Mouse (Mus musculus) thymus, adult 2 months (tissue): ENCODE measurements at regions not wholly inside any gene's neighbourhood (a gene's known extent, or its start where the extent isn't known, plus 50 kb on each side); places are given as distances from the start of the nearest gene placed in this dataset.

Experiments used
- CTCF ChIP-seq: fragments of 200-500 bp; IDR thresholded peaks from 2 replicates; pipeline ENCODE4 v1.5.1; 2012; ENCODE audit warnings: mild to moderate bottlenecking, control low read depth, low read length, moderate library complexity, borderline replicate concordance; ENCODE audit not compliant: control insufficient read depth, poor library complexity, insufficient read depth; ENCODE audit errors: extremely low read depth
- POLR2A ChIP-seq: fragments of 200-500 bp; IDR thresholded peaks from 2 replicates; pipeline ENCODE4 v1.6.1; 2012; ENCODE audit warnings: mild to moderate bottlenecking, low read length, control low read depth, moderate library complexity; ENCODE audit not compliant: control insufficient read depth, poor library complexity, insufficient read depth; ENCODE audit errors: extremely low read depth

DNA sequence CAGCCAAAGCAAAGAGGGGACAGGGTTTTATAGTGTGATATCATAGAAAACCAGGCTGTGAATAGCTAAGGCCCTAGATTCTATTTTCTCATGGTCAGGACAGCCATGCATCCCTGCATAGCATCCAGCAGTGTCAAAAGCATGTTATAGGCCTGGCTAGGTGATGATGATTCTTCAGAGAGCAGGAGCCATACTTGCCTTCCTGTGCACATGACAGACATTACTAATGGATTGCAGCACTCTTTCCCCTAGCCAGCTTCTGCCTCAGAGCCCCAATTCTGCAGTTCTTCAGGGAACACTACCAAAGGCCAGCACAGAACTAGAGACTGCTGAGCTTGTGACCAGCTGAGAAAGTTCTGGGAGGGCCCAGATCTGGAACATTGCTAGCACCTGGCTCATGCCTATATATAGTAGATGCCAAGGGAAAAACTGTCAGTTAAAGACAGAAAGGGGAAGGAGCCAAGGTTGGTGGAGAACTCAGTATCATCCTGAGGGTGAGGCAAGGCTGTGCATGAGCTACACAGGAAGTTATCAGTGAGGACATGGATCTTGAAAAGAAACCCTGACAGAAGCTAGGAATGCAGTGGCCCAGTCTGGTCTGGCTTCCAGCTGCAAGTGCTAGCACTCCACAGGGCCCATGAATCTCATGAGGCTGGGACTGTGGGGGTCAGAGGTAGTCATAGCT, 95.6 kb downstream of the 1810010D01Rik start:
- TF ChIP-seq CTCF, result no peak
- no peak for TF ChIP-seq POLR2A
